Mouse (Mus musculus): ENCODE results near the gene Nfix. TPM values are rescaled to one million over a fixed set of nuclear protein-coding genes. Genes with fewer than 3 reads are reported as not detected.

Gene Nfix
- polyA plus RNA-seq, 1 experiment from 2014 or later = 2.8 TPM

DNA sequence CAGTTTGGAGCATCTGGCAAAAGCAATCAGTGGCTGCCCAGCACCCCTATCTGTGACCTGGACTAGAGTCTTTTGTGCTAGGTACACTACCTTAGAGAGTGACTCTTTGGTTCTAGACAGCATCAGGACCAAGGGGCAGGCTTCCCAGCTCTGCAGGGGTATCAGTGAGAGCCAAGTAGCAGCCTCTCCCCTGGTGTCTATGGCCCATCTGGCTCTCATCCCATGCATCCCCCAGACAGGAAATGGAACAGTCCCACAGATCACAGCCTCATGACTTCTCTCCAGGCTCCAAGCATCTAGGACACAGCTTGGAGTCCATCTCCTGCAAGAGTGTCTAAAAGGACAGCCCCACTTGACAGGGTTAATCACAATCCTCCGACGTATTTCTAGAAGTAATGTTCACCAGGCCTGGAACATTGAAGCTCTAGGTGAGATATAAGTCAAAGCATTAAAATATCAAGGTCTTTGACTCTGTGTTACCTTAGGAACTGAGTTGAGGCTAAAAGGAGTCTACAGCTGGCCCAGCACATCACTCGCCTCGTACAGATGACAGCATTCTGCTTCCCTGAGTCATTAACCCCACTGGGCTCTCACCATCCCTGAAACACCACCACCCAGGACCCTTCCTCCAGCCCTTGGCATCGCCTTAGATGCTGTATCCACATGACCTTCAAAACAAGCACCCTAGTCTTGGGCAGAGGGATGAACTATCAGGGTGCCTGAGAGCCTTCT, 81.0 kb downstream of the Nfix start:
- peaks cover 12% of the 10 kb centered on the region; the same call in 1 of the 2 replicates for H3K36me3 ChIP-seq (replicated peaks)
- H3K4me1 ChIP-seq (replicated peaks) = peaks cover 59% of the 10 kb centered on the region
- peaks cover 15% of the 10 kb centered on the region for H3K27me3 ChIP-seq
- H3K9me3 ChIP-seq (replicated peaks) = no peaks in the 10 kb centered on the region
- H3K4me3 ChIP-seq (replicated peaks) = no peak overlapping the region
- H3K27ac ChIP-seq (replicated peaks) = no peak overlapping the region
- ATAC-seq (ENCODE audit: insufficient read depth) = no peak
- no peak overlapping the region for H3K4me2 ChIP-seq
- no peak overlapping the region for H3K9ac ChIP-seq
- 81% methylated on average over 5 of the region's 5 CpGs for WGBS (ENCODE audit: insufficient replicate concordance)

DNA sequence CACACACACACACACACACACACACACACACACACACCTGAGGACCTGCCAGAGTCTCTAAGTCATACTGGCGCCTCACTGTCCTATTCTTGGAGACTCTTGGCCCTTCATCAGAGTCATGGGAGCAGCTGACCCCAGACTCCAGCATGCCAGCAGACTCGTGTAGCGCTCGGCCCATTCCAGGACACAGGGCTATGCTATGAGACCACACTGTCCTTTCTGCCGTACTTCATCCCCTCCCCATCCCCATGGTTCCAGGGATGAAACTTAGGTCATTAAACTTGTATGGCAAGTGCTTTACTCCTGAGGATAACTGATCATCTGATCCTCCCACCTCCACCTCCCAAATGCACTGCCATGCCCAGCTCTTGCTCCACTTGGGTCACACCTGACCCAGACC, 81.7 kb downstream of the Nfix start:
- H3K4me2 ChIP-seq = no peak overlapping the region
- peaks cover 12% of the 10 kb centered on the region; the same call in 1 of the 2 replicates for H3K36me3 ChIP-seq (replicated peaks)
- no peak for ATAC-seq (ENCODE audit: insufficient read depth)

DNA sequence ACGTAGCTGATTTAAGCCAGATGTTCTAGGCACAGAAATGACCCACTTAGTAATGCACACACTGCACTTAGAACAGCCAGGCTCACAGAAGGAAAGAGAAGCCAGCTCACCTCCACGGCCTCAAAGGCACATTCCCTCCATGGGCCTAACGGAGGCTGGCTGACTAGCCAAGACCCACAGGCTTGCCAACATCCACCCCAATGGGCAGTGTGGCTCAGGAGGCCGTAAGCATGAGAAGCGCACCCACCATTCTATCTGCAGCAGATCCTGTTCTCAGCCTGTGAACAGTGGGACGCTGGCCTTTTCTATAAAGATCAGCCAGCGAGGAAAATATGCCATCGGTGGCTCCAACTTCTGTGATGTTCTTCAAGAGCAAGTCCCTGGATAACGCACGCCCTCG, 83.4 kb downstream of the Nfix start:
- no peak for ATAC-seq (ENCODE audit: insufficient read depth)
- 88% methylated on average over 11 of the region's 11 CpGs for WGBS (ENCODE audit: insufficient replicate concordance)
- Histone ChIP-seq H3K4me3 (replicated peaks) (no peak overlapping the region), H3K9ac (no peak overlapping the region), H3K9me3 (replicated peaks) (no peaks in the 10 kb centered on the region), H3K36me3 (replicated peaks) (peaks cover 12% of the 10 kb centered on the region; the same call in 1 of the 2 replicates), H3K27ac (replicated peaks) (no peak overlapping the region), H3K4me1 (replicated peaks) (peaks cover 55% of the 10 kb centered on the region), H3K4me2 (no peak overlapping the region), H3K27me3 (peaks cover 15% of the 10 kb centered on the region)

More for the DNA sequence above, 81.7 kb downstream of the Nfix start:
- no peak overlapping the region for H3K27ac ChIP-seq (replicated peaks)
- H3K27me3 ChIP-seq = peaks cover 15% of the 10 kb centered on the region
- H3K9ac ChIP-seq = no peak overlapping the region
- H3K4me3 ChIP-seq (replicated peaks) = no peak overlapping the region
- peaks cover 55% of the 10 kb centered on the region for H3K4me1 ChIP-seq (replicated peaks)
- H3K9me3 ChIP-seq (replicated peaks) = no peaks in the 10 kb centered on the region
- 84% methylated on average over 5 of the region's 5 CpGs for WGBS (ENCODE audit: insufficient replicate concordance)

DNA sequence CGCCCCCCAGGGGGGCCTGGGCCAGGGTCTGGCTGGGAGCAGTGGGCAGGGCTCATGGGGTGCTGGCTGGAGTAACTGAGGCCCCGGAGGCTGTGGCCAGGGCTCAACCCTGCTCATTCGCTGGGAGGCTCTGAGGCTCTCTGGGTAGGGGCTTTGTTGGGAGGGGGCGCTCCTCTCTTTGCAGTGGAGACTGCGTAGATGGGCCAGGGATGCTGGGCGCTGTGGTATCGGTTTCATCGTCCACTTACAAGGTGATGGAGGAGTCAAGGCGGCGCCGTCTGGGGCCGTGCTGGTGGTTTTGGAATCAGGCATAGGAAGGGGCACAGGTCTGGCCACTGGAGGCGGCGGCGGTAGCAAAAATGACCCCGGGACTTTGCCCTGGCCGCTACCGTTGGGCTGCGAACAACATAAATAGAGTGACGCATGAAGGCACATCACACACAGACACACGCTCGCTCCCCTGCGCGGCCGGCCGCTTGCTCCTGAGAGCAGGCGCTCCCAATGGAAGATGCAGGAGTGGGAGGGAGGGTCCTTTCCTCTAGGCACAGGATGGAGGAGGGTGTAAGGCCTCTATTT, 84.2 kb downstream of the Nfix start:
- peak overlapping the region; percentile 27 for H3K4me2 ChIP-seq
- peaks cover 51% of the 10 kb centered on the region for H3K4me1 ChIP-seq (replicated peaks)
- H3K9ac ChIP-seq = no peak overlapping the region
- no peaks in the 10 kb centered on the region for H3K9me3 ChIP-seq (replicated peaks)
- 0 out of 2 replicates have a peak, but pooled peaks have one; percentile 25 for ATAC-seq (ENCODE audit: insufficient read depth)
- no peak overlapping the region for H3K4me3 ChIP-seq (replicated peaks)
- H3K27ac ChIP-seq (replicated peaks) = no peak overlapping the region
- 68% methylated on average over 27 of the region's 27 CpGs for WGBS (ENCODE audit: insufficient replicate concordance)
- H3K27me3 ChIP-seq = peaks cover 15% of the 10 kb centered on the region
- H3K36me3 ChIP-seq (replicated peaks) = peaks cover 12% of the 10 kb centered on the region; the same call in 1 of the 2 replicates

DNA sequence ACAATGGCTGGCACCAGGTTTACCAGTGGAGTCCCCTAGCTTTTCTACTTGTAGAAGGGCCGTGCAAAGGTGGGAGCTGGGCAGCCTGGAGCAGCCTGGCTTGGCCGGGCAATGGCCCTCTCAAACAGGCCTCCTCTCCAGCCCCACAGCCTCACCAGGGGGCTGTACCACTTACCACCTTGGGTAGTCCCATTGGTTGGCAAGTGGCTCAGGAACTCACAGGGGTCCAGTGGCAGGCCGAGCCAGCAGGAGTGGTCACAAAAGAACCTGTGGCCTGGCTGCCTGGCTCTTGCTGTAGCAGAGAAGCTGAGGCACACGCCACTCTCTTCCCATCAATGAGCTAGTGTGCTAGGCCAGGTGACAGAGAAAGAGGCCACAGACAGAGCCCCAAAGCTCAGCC, 86.0 kb downstream of the Nfix start:
- no peak for ATAC-seq (ENCODE audit: insufficient read depth)
- peaks cover 6% of the 10 kb centered on the region; the same call in 1 of the 2 replicates for H3K36me3 ChIP-seq (replicated peaks)
- H3K4me2 ChIP-seq = no peak overlapping the region
- H3K27ac ChIP-seq (replicated peaks) = no peak overlapping the region
- peaks cover 53% of the 10 kb centered on the region for H3K4me1 ChIP-seq (replicated peaks)
- peaks cover 15% of the 10 kb centered on the region for H3K27me3 ChIP-seq
- H3K9ac ChIP-seq = no peak overlapping the region
- no peak overlapping the region for H3K4me3 ChIP-seq (replicated peaks)
- no peaks in the 10 kb centered on the region for H3K9me3 ChIP-seq (replicated peaks)
- WGBS (ENCODE audit: insufficient replicate concordance) = 68% methylated on average over 4 of the region's 4 CpGs

DNA sequence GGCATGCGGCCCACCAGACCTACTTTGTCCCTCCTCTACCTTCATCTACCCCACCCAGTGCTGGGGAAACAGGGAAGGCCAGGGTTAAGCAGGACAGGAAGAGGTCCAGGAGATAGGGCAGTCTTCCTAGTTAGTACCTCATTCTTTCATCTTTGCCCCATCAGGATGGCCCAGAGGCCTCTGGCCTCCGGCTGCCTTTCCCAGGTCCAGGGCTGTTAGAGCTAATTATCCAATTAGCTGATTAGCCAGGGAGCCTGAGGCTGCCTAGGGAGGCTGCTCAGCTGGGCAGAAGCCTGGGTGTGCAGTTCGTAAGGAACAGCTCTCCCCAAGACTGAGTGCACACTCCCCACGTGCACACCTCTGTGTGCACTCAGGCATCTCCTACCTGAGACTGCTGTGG, 86.8 kb downstream of the Nfix start:
- peaks cover 22% of the 10 kb centered on the region for H3K27me3 ChIP-seq

DNA sequence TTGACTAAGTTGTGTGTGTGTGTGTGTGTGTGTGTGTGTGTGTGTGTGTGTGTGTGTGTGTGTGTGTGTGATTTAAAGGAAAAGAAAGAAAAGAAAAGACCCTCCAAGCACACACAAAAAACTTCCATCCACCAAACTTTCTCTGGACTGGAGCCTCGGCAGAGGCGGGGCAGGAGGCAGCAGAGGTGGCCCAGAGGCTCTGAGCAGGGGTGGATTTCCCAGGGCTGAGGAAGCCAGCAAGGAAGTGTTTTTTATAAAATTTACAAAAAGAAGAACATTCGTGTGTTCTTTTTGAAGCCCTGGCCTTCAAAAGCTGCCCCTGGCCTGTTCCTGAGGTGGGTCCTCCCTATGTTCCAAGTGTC, 87.4 kb downstream of the Nfix start:
- Histone ChIP-seq H3K4me1 (replicated peaks) (peaks cover 63% of the 10 kb centered on the region), H3K9me3 (replicated peaks) (no peaks in the 10 kb centered on the region), H3K4me3 (replicated peaks) (no peak overlapping the region), H3K4me2 (no peak overlapping the region), H3K9ac (no peak overlapping the region), H3K27ac (replicated peaks) (0 out of 2 replicates have a peak overlapping the region, but pooled peaks have one; percentile 14), H3K36me3 (replicated peaks) (peaks cover 3% of the 10 kb centered on the region; the same call in 1 of the 2 replicates), H3K27me3 (peaks cover 28% of the 10 kb centered on the region)
- ATAC-seq (ENCODE audit: insufficient read depth) = no peak
- WGBS (ENCODE audit: insufficient replicate concordance) = 45% methylated on average over 3 of the region's 3 CpGs

More for the DNA sequence above, 86.8 kb downstream of the Nfix start:
- ATAC-seq (ENCODE audit: insufficient read depth) = no peak
- Histone ChIP-seq H3K9me3 (replicated peaks) (no peaks in the 10 kb centered on the region), H3K36me3 (replicated peaks) (peaks cover 6% of the 10 kb centered on the region; the same call in 1 of the 2 replicates), H3K27ac (replicated peaks) (0 out of 2 replicates have a peak overlapping the region, but pooled peaks have one; percentile 24), H3K4me1 (replicated peaks) (peaks cover 61% of the 10 kb centered on the region), H3K4me2 (no peak overlapping the region), H3K4me3 (replicated peaks) (no peak overlapping the region), H3K9ac (no peak overlapping the region)
- 65% methylated on average over 4 of the region's 4 CpGs for WGBS (ENCODE audit: insufficient replicate concordance)

DNA sequence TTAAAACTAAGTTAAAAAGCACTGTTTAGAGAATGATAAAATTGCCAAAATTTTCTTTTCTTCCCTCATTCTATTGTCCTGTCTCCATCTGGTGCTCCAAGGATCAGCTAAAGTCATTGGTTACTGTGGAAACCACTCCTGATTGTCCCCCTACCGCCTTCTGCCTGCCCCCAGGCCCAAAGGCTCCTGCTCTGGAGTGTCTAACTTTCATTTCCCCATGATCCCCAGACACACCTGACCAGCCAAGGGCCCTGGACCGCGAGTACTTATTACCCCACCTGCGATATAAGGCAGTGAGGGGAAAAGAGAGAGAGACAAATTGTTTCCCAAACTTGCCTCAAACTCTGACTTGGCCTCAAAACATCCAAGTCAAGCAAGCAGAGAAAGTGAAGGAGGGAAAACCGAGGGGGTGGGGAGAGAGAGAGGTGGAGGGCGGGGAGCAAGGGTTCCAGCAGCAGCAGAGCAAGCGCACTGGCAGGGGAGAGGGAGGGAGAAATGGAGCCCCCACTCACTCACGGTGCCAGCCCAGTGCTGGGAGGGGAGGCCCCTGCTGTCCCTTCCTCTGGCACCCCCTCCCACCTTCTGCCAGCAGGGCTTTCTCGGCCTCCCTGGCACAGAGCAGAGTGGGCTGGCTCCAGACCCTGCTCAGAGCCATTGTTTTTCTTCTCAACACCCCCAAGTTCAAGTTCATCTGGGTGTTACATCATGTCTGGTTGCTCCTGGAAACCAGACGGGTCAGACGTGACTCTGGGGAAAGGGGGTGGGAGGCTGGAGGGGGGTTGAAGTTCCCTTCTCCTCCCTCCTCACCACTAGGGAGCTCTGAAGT, 88.0 kb downstream of the Nfix start:
- Histone ChIP-seq H3K9me3 (replicated peaks) (no peaks in the 10 kb centered on the region), H3K27me3 (peaks cover 32% of the 10 kb centered on the region), H3K4me2 (no peak overlapping the region), H3K9ac (no peak overlapping the region), H3K4me1 (replicated peaks) (peaks cover 64% of the 10 kb centered on the region), H3K4me3 (replicated peaks) (no peak overlapping the region), H3K27ac (replicated peaks) (0 out of 2 replicates have a peak overlapping the region, but pooled peaks have one; percentile 14), H3K36me3 (replicated peaks) (no peaks in the 10 kb centered on the region)
- no peak for ATAC-seq (ENCODE audit: insufficient read depth)
- 47% methylated on average over 11 of the region's 11 CpGs for WGBS (ENCODE audit: insufficient replicate concordance)

DNA sequence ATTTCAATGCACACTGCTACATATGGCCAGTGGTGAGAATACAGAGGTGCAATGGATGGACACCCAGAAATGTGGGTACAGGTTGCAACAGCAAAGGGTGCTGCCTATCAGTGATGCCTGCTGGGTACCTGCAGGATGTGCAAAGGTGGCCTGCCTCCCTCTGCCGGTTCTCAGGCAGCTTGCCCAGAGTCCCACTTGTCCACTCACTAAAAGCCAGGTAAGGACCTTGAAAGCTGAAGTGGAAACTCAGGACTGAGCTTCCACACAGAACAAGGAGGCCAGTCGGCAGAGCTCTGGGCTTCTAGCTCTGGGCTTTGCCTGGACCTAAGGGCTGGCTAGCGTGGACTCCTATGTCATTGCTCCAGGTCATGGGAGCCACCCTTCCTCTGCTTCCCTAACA, 88.8 kb downstream of the Nfix start:
- H3K27me3 ChIP-seq = peaks cover 35% of the 10 kb centered on the region
- H3K4me3 ChIP-seq (replicated peaks) = no peak overlapping the region
- peaks cover 66% of the 10 kb centered on the region for H3K4me1 ChIP-seq (replicated peaks)
- no peak overlapping the region for H3K27ac ChIP-seq (replicated peaks)
- no peak for ATAC-seq (ENCODE audit: insufficient read depth)
- no peak overlapping the region for H3K4me2 ChIP-seq
- 74% methylated on average over 3 of the region's 3 CpGs for WGBS (ENCODE audit: insufficient replicate concordance)
- no peaks in the 10 kb centered on the region for H3K9me3 ChIP-seq (replicated peaks)
- H3K9ac ChIP-seq = no peak overlapping the region
- H3K36me3 ChIP-seq (replicated peaks) = no peaks in the 10 kb centered on the region

DNA sequence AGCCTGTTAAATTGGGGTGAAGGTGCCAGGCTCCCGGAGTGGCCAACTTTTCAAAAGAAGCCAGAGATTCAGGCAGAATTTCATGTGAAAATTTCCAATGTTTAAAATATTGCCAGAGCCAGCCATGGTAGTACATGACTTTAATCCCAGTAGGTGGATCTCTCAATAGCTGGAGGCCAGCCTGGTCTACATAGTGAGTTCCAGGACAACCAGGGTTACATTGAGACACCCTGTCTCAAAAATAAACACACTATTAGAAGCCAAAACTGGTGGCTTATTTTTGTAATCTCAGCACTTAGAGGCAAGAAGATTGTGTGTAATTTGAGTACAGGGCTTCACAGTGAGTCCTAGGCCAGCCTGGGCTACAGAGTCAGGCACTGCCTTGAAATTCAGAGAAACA, 90.2 kb downstream of the Nfix start:
- no peak for ATAC-seq (ENCODE audit: insufficient read depth)
- Histone ChIP-seq H3K27ac (replicated peaks) (peak overlapping the region; percentile 51), H3K9ac (no peak overlapping the region), H3K4me3 (replicated peaks) (no peak overlapping the region), H3K9me3 (replicated peaks) (no peaks in the 10 kb centered on the region), H3K27me3 (peaks cover 39% of the 10 kb centered on the region), H3K4me1 (replicated peaks) (peaks cover 71% of the 10 kb centered on the region), H3K4me2 (no peak overlapping the region), H3K36me3 (replicated peaks) (no peaks in the 10 kb centered on the region)
- 97% methylated on average over 1 of the region's 1 CpGs for WGBS (ENCODE audit: insufficient replicate concordance)
